Mouse (Mus musculus): ENCODE results near the gene Il24. TPM values are rescaled to one million over a fixed set of nuclear protein-coding genes. Genes with fewer than 3 reads are reported as not detected.

The Il24 gene
- polyA plus RNA-seq, 1 experiment from 2014 or later: not detected

GRCm38 (mm10) chr1:130841621-130842020 is 45.6 kb downstream of the Il24 start:
- H3K27me3 ChIP-seq (replicated peaks; ENCODE audit: control insufficient read depth, insufficient read depth, low read length): no peaks in the 10 kb centered on the region
- H3K4me2 ChIP-seq: no peak overlapping the region
- ATAC-seq (replicated peaks; ENCODE audit: low FRiP score) (no peak), DNase-seq (ENCODE audit: low spot score) (no peak)
- no peaks in the 10 kb centered on the region for H3K9me3 ChIP-seq (ENCODE audit: control insufficient read depth, low read length)
- H3K36me3 ChIP-seq (ENCODE audit: control insufficient read depth, insufficient read depth, low read length): no peaks in the 10 kb centered on the region
- no peaks in the 10 kb centered on the region for H3K4me1 ChIP-seq (replicated peaks; ENCODE audit: control insufficient read depth, insufficient read depth, low read length)
- 85% methylated on average over 7 of the region's 7 CpGs for WGBS
- H3K4me3 ChIP-seq (ENCODE audit: low read depth, low read length): no peak overlapping the region
- H3K27ac ChIP-seq (ENCODE audit: low read depth, low read length): no peak overlapping the region
- no peak overlapping the region for H3K9ac ChIP-seq (ENCODE audit: low read depth, low read length)

GRCm38 (mm10) chr1:130840599-130841379 is 46.5 kb downstream of the Il24 start:
- DNase-seq (ENCODE audit: low spot score) (no peak), ATAC-seq (replicated peaks; ENCODE audit: low FRiP score) (no peak)
- no peak overlapping the region; the same call in 1 of the 2 replicates for H3K27ac ChIP-seq (ENCODE audit: low read depth, low read length)
- 59% methylated on average over 8 of the region's 8 CpGs for WGBS
- H3K36me3 ChIP-seq (ENCODE audit: control insufficient read depth, insufficient read depth, low read length): no peaks in the 10 kb centered on the region
- H3K9me3 ChIP-seq (ENCODE audit: control insufficient read depth, low read length): no peaks in the 10 kb centered on the region
- H3K9ac ChIP-seq (ENCODE audit: low read depth, low read length): no peak overlapping the region
- no peaks in the 10 kb centered on the region for H3K27me3 ChIP-seq (replicated peaks; ENCODE audit: control insufficient read depth, insufficient read depth, low read length)
- H3K4me1 ChIP-seq (replicated peaks; ENCODE audit: control insufficient read depth, insufficient read depth, low read length): no peaks in the 10 kb centered on the region
- no peak overlapping the region for H3K4me2 ChIP-seq
- no peak overlapping the region for H3K4me3 ChIP-seq (ENCODE audit: low read depth, low read length)

- no peak overlapping the region for H3K9ac ChIP-seq (ENCODE audit: low read depth, low read length)
- DNase-seq (ENCODE audit: low spot score) (no peak), ATAC-seq (replicated peaks; ENCODE audit: low FRiP score) (no peak)
- WGBS: 42% methylated on average over 6 of the region's 6 CpGs
- no peaks in the 10 kb centered on the region for H3K9me3 ChIP-seq (ENCODE audit: control insufficient read depth, low read length)
- H3K27me3 ChIP-seq (replicated peaks; ENCODE audit: control insufficient read depth, insufficient read depth, low read length): no peaks in the 10 kb centered on the region
- no peaks in the 10 kb centered on the region for H3K36me3 ChIP-seq (ENCODE audit: control insufficient read depth, insufficient read depth, low read length)
- H3K27ac ChIP-seq (ENCODE audit: low read depth, low read length): no peak overlapping the region
- no peak overlapping the region for H3K4me2 ChIP-seq
- no peak overlapping the region for H3K4me3 ChIP-seq (ENCODE audit: low read depth, low read length)
- no peaks in the 10 kb centered on the region for H3K4me1 ChIP-seq (replicated peaks; ENCODE audit: control insufficient read depth, insufficient read depth, low read length)
These were observed 49.0 kb downstream of the Il24 start for GRCm38 (mm10) chr1:130838288-130838687.

DNA sequence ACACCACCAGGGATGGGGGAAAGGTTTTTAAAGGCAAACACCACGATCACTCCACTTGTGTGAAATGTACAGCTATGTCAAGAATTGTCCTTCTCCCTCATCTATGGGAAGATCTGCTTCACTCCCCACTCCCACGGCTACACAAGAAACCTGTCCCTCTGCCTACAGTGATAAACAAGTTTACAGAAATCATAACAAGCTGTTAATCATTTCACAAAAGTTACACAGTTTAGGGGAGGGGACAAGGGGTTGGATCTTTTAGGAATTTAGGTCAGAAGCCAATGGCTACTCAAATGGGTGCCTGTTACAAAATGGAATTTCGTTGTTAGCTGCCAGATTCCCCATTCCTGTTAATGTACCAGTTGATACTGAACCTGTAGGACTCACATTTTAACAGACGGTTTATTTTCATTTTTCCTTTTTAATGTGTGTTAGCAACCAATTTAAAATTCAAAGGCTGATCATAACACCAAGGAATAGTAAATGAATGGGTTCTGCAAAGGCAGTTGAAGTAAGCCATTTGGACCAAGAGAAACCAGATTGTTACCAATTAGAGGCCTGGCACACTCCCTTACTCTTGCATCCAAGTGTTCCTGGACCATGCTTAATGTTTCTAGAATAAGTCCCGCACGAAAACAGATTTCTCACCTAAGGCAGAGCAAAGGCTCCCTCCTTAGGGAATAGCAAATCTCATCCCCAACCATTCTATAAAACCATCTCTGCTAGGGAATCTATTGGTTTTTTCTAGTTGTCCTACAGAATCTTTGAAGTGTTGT is 51.9 kb downstream of the Il24 start:
- H3K4me1 ChIP-seq (replicated peaks; ENCODE audit: control insufficient read depth, insufficient read depth, low read length): no peaks in the 10 kb centered on the region; the same call in 1 of the 2 replicates
- H3K4me3 ChIP-seq (ENCODE audit: low read depth, low read length): no peak overlapping the region
- no peak overlapping the region for H3K27ac ChIP-seq (ENCODE audit: low read depth, low read length)
- 78% methylated on average over 6 of the region's 6 CpGs for WGBS
- no peak overlapping the region for H3K9ac ChIP-seq (ENCODE audit: low read depth, low read length)
- H3K36me3 ChIP-seq (ENCODE audit: control insufficient read depth, insufficient read depth, low read length): no peaks in the 10 kb centered on the region
- no peak overlapping the region for H3K4me2 ChIP-seq
- DNase-seq (ENCODE audit: low spot score): no peak
- H3K27me3 ChIP-seq (replicated peaks; ENCODE audit: control insufficient read depth, insufficient read depth, low read length): no peaks in the 10 kb centered on the region
- no peak for ATAC-seq (replicated peaks; ENCODE audit: low FRiP score)
- H3K9me3 ChIP-seq (ENCODE audit: control insufficient read depth, low read length): no peaks in the 10 kb centered on the region

DNA sequence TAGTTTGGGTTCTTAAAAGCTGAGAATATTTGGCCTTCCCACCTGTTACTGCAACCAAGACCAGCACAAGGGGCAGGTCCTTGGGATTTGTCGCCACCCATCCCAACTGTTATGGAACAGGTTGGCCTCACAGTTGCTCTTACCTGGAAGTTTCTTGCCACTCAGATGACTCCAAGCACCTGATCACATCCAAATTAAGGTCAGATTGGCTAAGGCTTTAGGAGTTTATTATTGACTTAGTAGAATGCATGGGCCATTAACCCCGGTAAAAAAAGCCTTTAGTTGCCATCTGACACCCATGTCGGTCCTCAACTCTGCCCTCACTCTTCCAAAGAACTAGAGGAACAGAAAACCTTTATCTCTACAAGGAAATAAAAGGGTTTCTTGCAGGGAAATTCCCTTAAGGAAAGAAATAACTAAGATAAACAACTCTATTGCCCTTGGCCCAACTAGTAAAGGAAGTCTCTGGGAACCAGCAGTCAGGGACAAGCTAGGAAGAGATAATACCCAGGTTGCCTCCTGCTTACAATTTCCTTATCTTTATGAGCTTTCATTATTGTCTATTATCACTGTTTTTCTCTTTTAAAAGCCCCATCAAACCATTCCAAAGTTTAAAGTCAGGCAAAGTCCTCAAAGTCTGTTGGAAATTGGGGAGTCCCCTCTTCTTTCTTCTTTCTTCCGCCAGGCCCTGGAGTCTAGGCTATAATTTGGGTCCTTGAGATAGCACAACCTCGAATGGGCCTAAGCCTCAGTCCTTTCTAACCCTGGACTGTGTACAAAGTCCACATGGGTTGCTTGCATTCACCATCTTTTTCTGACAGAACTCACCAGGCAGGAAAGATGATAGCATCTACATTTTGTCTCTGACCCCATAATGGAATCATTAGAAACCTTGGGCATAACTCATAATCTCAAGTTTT is 54.8 kb downstream of the Il24 start:
- peaks cover 6% of the 10 kb centered on the region; the same call in 1 of the 2 replicates for H3K4me1 ChIP-seq (replicated peaks; ENCODE audit: control insufficient read depth, insufficient read depth, low read length)
- H3K9ac ChIP-seq (ENCODE audit: low read depth, low read length): no peak overlapping the region
- H3K9me3 ChIP-seq (ENCODE audit: control insufficient read depth, low read length): no peaks in the 10 kb centered on the region
- no peak overlapping the region for H3K27ac ChIP-seq (ENCODE audit: low read depth, low read length)
- no peaks in the 10 kb centered on the region for H3K36me3 ChIP-seq (ENCODE audit: control insufficient read depth, insufficient read depth, low read length)
- no peak overlapping the region for H3K4me2 ChIP-seq
- WGBS: 65% methylated on average over 5 of the region's 5 CpGs
- no peak for ATAC-seq (replicated peaks; ENCODE audit: low FRiP score)
- DNase-seq (ENCODE audit: low spot score): no peak
- no peak overlapping the region for H3K4me3 ChIP-seq (ENCODE audit: low read depth, low read length)
- H3K27me3 ChIP-seq (replicated peaks; ENCODE audit: control insufficient read depth, insufficient read depth, low read length): no peaks in the 10 kb centered on the region

Other genes with a start within 250 kb of the Il24 start
- 0.34 and 0.47 TPM in 2 replicates for gene C4bp, start 225.8 kb downstream of the Il24 start, polyA plus RNA-seq (2014; fragmentation: Nextera tagmentation; extraction: Ambion mirVana)
- not detected in 2 replicates for gene Gm29427, start 171.7 kb downstream of the Il24 start, polyA plus RNA-seq (2014; fragmentation: Nextera tagmentation; extraction: Ambion mirVana)
- 26.5 and 26.6 TPM in 2 replicates for gene Yod1, start 170.1 kb downstream of the Il24 start, polyA plus RNA-seq (2014; fragmentation: Nextera tagmentation; extraction: Ambion mirVana)
- 4.9 and 6.1 TPM in 2 replicates for gene Pfkfb2, start 158.2 kb downstream of the Il24 start, polyA plus RNA-seq (2014; fragmentation: Nextera tagmentation; extraction: Ambion mirVana)
- gene AA986860, start 155.5 kb downstream of the Il24 start, polyA plus RNA-seq (2014; fragmentation: Nextera tagmentation; extraction: Ambion mirVana): 7.1 and 7.9 TPM in 2 replicates
- gene Fcamr, start 86.6 kb downstream of the Il24 start, polyA plus RNA-seq (2014; fragmentation: Nextera tagmentation; extraction: Ambion mirVana): not detected in 2 replicates
- gene Pigr, start 60.8 kb downstream of the Il24 start, polyA plus RNA-seq (2014; fragmentation: Nextera tagmentation; extraction: Ambion mirVana): 0.12 and 0.25 TPM in 2 replicates
- not detected in 2 replicates for gene Fcmr, start 21.8 kb downstream of the Il24 start, polyA plus RNA-seq (2014; fragmentation: Nextera tagmentation; extraction: Ambion mirVana)
- not detected in 2 replicates for gene Il20, start 24.0 kb upstream of the Il24 start, polyA plus RNA-seq (2014; fragmentation: Nextera tagmentation; extraction: Ambion mirVana)
- not detected in 2 replicates for gene Il19, start 52.7 kb upstream of the Il24 start, polyA plus RNA-seq (2014; fragmentation: Nextera tagmentation; extraction: Ambion mirVana)
- gene Il10, start 132.4 kb upstream of the Il24 start, polyA plus RNA-seq (2014; fragmentation: Nextera tagmentation; extraction: Ambion mirVana): not detected in 2 replicates
- 26.9 and 30.1 TPM in 2 replicates for gene Mapkapk2, start 210.4 kb upstream of the Il24 start, polyA plus RNA-seq (2014; fragmentation: Nextera tagmentation; extraction: Ambion mirVana)